Mouse (Mus musculus): ENCODE measurements around the gene Gldn. TPM values are rescaled to one million over a fixed set of nuclear protein-coding genes. Genes with fewer than 3 reads are reported as not detected.

Gldn gene
- polyA plus RNA-seq, 1 experiment from 2014 or later, result not detected

Other genes starting within 250 kb of the Gldn start
- gene Tnfaip8l3, start 218.1 kb upstream of the Gldn start, polyA plus RNA-seq (2016; fragmentation: Nextera tagmentation; extraction: Ambion mirVana), result 0.13 TPM in 1 of 2 replicates, not detected in the other
- gene Cyp19a1, start 18.4 kb upstream of the Gldn start, polyA plus RNA-seq (2016; fragmentation: Nextera tagmentation; extraction: Ambion mirVana), result not detected in 2 replicates
- gene Dmxl2, start 215.1 kb downstream of the Gldn start, polyA plus RNA-seq (2016; fragmentation: Nextera tagmentation; extraction: Ambion mirVana), result 7.7 TPM in 2 replicates